Mouse (Mus musculus) WW6 (cell line): ENCODE measurements at regions not wholly inside any gene's neighbourhood (a gene's known extent, or its start where the extent isn't known, plus 50 kb on each side); places are given as distances from the start of the nearest gene placed in this dataset.

Source experiments
- DNase-seq: peaks from one replicate; pipeline ENCODE4 v3.0.0-alpha.2; 2013; ENCODE audit warnings: low read depth, low spot score

DNA sequence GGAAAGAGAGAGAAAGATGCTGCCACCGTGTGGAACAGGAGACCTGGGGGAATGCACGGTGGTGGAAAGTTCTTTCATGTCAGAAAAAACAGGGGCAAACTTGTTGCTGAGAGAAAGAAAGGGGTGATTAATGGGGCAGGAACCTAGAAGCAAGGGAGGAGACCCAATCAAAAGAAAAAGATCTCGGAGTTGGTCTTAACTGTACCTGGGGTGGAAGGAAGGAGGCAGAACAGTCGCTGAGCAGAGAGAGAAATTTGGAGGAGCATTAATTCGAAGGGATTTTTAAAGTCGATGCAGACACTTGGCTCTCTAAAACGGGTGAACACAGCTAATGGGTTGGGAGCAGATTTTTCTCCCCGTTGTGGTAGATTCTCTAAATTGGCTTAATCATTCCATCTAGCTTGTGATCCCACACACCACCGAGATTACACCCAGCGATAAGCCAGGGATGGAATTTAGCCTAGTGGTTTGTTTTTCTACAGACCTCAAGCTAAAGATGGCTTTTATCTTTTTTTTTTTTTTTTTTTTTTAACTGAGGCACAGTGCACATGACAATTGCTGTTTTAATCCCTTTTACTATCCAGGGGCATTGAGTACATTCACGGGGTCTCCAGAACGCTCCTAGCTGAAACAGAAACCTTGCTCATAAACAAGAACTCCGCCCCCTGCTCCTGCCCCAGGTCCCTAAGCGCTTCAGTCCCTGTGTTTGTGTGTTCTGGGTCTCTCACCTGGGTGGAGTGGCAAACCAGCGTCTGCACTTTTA, 73.1 kb upstream of the Cpm start:
- no peak for DNase-seq

- no peak for DNase-seq
Observed at GRCm38 (mm10) chr10:117555542-117555941, 73.8 kb upstream of the Cpm start.

- no peak for DNase-seq
Observed at GRCm38 (mm10) chr10:117555044-117555443, 74.3 kb upstream of the Cpm start.

DNA sequence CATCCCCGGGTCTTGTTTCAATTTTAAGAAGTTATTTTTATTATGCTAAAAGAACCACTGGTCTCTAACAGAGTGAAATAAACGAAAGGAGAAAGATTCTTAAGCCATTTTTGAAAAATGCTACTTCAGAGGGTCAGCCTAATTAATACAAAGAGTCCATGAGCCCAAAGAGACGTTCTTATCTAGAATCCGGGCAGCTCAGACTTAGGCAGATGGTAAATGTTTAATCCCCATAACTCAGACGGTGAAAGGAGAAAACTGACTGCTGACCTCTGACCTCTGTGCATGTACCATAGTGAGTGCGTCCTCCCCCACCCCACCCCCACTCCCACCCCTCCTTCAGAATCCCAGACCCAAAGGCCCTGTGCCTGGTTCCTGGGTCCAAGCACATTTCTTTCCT, 74.8 kb upstream of the Cpm start:
- no peak for DNase-seq

DNA sequence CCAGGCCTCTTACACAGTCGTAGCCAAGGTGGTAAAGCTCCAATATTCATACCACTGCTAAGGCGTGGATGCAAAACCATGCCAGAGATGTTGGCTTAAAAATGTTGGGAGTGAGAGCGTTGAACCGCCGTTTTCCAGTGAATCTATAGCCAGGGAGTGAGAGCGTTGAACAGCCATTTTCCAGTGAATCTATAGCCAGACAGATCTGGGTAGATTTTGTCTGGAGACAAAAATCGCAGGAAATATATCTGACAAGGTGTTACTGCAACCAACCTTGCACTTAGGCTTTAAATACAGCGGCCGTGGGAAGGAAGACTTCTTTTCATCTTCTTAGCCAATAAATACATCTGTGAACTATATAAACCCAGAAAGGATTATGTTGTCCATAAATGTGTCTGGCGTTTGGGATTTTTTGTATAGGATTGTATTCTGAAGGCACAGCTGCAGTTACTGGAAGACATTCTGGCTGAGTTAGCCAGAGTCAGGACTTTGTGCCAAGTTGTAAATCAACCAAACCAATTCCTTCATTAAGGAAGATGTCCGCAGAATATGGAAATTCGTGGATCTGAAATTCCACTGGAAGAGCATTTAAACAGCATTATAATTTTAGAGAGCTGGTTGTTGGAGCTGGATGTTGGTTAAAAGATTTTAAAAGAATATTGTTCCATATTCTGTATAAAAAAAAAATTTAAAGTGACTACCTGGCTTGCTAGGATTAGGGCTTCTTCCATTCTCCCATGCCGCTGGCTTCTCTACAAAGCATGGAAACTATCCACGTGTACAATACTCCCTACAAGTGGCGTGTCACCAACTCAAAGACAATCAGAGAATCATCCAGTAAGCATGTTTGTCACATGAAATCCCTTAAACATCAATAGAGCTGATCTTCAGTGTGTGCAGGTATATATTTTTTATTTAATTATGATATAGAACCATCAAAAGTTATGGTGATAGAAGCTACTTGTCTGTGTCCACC, 75.8 kb upstream of the Cpm start:
- DNase-seq: no peak

- DNase-seq: no peak
Observed at GRCm38 (mm10) chr10:117552049-117552652, 77.1 kb upstream of the Cpm start.

- no peak for DNase-seq
Observed at GRCm38 (mm10) chr10:117551234-117552048, 77.9 kb upstream of the Cpm start.

GRCm38 (mm10) chr10:117549854-117550605, 79.3 kb upstream of the Cpm start:
- no peak for DNase-seq

GRCm38 (mm10) chr10:117549506-117549830, 79.8 kb upstream of the Cpm start:
- DNase-seq: no peak

DNA sequence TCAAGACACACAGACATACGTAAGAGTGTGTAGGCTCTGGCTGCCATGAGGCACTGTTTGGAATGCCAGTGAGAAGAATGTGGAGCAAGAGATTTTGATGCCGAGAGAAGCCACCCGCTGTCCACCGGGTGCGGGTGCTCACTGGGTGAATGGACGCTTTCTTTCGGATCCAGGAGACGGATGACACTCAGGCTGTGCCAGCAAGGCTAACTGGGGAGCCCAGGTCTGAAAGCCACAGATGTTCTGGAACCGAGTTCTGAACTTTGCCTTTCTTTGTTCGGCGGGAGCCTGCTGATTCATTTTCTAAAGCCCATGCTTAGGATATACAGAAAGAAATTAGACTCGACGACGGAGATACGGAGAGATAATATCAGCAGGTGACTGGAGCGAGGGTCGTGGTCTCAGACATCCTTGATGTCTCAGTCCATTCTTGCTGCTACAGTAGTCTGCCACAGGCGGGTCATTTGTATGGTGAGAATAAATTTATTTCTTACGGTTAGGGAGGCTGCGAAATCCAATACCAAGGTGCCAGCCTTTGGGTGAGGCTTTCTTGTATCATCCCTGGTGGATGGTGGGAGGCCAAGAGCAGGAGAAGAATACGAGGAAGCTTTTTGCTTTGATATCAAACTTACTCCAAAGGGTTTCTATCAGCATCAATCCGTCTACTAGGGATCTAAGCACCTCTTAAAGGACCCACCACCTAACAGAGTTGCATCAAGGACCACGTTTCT, 80.4 kb upstream of the Cpm start:
- no peak for DNase-seq

GRCm38 (mm10) chr10:117548262-117548661, 81.0 kb upstream of the Cpm start:
- DNase-seq: no peak

DNA sequence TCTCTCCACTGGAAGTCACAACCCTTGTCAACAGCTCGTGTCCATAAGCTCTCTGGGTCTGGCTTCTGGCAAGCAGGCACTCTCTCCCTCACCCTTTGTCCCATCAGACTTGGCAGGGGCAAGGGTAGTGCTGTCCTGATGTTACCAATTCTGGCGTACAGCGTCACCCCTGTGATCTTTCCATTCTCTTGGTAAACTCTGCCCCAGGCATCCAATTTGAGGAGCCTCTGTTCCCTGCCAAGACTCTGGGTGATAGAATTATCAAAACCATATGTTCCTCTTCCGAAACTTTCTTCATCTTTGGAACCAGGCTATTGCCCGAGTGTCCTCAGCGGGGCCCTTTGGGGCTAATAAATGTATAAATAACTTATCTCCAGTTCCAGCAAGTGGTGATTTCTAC, 82.0 kb upstream of the Cpm start:
- DNase-seq: no peak

GRCm38 (mm10) chr10:117545842-117546631, 83.3 kb upstream of the Cpm start:
- DNase-seq: no peak

DNA sequence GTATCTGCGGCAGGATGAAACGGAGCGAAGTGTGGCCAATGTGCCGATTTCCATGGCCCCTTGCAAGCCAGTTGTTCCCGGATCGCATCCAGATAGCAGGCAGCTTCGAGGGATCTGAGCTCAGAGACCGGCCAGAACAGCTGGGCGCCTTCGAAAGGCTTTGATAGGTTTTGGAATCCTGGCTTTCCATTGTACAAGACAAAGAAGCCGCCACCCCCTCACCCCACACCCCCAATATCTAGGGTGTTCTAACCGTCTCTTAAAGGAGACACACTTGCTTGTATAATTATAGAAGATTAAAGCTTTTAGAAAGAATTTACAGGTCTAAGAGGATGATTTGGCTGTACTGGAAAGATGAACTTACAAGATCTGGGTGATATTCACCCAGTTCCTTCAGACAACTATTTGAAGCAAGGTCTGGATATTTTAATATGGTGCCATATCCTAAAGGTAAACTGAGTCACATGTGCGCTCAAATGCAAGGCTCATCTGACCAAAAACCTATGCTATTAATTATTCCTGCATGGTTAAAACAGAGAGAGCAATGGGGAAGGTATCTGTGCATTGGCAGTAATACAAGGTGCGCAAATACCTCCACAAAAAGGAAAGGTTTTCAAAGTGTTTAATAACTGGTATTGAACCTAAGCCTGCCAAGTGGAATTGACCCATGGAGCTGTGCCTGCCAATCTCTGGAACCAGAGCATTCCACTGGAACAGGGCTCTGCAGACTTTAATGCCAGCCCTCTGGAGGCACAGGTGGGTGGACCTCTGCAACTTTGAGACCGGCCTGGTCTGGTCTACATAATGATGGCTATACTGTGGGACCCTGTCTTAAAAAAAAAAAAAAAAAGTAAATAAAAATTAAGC, 84.4 kb upstream of the Cpm start:
- no peak for DNase-seq

GRCm38 (mm10) chr10:117543995-117544679, 85.2 kb upstream of the Cpm start:
- DNase-seq: no peak

DNA sequence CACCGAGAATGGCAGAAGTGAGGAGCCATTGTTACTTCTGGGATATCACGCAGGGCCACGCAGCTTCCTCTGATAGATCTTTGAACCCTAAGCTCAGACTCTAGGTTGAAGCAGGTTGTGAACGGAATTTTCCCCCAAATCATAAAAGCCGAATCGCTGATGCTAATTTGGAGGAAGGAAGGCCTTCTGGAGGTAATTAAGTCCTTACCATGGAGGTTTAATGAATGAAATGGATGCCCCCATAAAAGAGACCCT, 85.7 kb upstream of the Cpm start:
- DNase-seq: no peak

GRCm38 (mm10) chr10:117542886-117543695, 86.2 kb upstream of the Cpm start:
- DNase-seq: no peak
